Mouse (Mus musculus) G1E-ER4 (cell line): ENCODE data around the gene Top3b. TPM values are rescaled to one million over a fixed set of nuclear protein-coding genes. Genes with fewer than 3 reads are reported as not detected.

Source experiments
- GATA1 ChIP-seq: IDR thresholded peaks from one replicate; pipeline ENCODE4 v1.8.0; 2012; ENCODE audit warnings: low read length, inconsistent platforms
- polyA plus RNA-seq: library from polyadenylated mRNA; stranded (reverse); fragments of >175 nt; gene quantifications from 2 replicates; pipeline ENCODE4 v1.2.3, GENCODE M21; 2012

Gene Top3b
- polyA plus RNA-seq, 1 experiment: 39.2 TPM

GRCm38 (mm10) chr16:16930810-16931296, 60.3 kb downstream of the Top3b start:
- no peak for TF ChIP-seq GATA1

DNA sequence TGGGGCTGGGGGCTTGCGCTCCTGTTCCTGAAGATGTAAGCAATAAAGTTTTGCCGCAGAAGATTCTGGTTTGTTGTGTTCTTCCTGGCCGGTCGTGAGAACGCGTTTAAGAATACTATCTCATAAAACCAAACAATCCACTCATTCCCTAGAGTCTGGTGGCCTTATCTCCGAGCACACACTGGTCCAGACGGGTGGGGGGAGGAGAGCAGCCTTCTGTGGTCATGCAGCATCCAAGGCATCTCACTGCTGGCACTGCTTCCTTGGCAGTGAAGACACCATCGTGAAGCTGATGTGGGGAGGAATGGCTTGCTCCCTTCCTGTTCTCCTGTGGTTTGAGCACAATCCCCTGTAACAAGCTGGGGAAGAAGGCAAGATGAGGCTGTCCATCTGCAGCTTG, 69.0 kb downstream of the Top3b start:
- no peak for TF ChIP-seq GATA1

DNA sequence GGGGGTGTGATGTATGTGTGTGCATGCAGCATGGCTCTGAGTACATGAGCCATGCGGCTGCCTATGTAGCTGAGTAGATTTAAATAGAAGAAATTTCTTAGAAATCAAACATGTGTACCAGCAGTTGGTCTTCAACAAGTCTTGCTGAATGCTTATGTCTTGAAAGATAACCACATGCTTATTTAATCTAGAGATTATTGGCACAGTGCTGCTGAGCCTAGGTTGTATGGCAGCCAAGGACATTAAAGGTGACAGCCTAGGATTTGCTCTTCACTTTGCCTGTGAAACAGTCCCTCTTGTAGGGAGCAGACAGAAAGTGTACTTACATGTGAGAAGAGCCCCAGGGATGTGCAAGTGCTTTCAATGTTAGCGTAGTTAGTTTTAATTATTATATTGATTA, 70.5 kb downstream of the Top3b start:
- no peak for TF ChIP-seq GATA1

Other genes with a start within 250 kb of the Top3b start
- gene Olfr19, start 194.3 kb upstream of the Top3b start, polyA plus RNA-seq: not detected in 2 replicates
- not detected in 2 replicates for gene Spag6l, start 41.3 kb upstream of the Top3b start, polyA plus RNA-seq
- not detected in 2 replicates for gene Igll1, start 6.8 kb upstream of the Top3b start, polyA plus RNA-seq
- gene Vpreb1, start 107 bp downstream of the Top3b start, polyA plus RNA-seq: 0.93 TPM in 1 of 2 replicates, not detected in the other
- 6.0 and 8.9 TPM in 2 replicates for gene Ppm1f, start 25.7 kb downstream of the Top3b start, polyA plus RNA-seq
- 54.4 and 71.1 TPM in 2 replicates for gene Mapk1, start 112.6 kb downstream of the Top3b start, polyA plus RNA-seq
- 0.09 TPM in 1 of 2 replicates, not detected in the other for gene Ypel1, start 199.0 kb downstream of the Top3b start, polyA plus RNA-seq
- 79.7 and 80.3 TPM in 2 replicates for gene Ppil2, start 240.5 kb downstream of the Top3b start, polyA plus RNA-seq